Mouse (Mus musculus): ENCODE measurements at regions not wholly inside any gene's neighbourhood (a gene's known extent, or its start where the extent isn't known, plus 50 kb on each side); places are given as distances from the start of the nearest gene placed in this dataset.

DNA sequence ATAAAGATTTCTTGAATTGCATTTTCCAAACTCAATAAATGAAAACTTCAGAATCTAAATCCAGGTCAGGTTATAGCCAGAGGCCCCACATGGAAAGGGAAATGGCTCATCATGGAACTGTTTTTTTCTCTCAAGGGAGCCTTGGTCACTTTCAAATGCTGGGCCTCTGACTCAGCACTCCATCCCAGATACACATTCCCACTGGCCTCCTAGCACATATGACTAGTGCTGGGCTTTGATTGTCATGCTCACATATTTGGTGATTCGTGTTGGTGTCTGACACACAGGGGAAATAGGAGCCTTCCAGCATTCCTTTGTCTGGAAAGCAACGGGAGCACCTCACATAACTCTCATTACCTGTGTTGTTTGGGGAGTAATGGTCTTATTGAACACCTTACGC lies 183.5 kb upstream of the Il12b start:
- DNase-seq (ENCODE audit: low spot score in 2 of 2): no peak

DNA sequence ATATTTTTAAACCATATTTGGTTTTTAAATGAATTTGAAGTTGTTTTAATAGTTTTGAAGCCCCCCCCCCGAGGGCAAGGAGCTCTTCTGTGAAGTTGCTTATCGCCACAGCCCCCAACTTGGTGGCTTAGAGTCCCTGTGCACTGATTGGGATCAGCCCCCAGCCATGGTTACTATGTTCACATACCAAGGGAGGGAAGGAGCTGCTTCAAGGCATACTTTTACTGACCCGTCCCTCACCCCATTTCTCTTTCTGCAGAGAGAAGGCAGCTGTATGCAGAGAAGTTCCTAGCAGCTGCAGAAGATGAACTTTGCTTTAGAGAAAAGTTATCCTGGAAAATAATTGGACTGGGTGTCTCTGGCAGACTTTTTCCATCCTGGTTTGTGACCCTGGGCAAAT lies 179.9 kb upstream of the Il12b start:
- DNase-seq (ENCODE audit: low spot score in 2 of 2): no peak

DNA sequence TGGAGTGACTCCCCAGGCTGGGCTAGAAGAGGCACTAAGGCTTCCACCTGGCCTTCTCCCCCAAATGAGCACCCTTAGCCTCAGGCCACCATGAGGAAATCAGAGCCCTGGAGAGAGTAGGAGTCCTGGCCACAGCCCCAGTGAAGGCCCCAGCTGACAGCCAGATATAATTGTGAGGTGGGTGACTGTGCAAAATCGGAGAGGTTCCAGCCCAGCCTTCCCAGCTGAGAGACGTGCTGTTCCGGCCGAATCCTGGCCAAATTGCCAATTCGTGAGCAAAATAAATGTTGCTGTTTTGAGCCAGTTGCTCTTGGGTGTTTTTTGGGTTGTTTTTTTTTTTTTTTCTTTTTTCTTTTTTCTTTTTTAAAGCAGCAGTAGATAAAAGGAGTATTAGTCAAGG lies 169.9 kb upstream of the Il12b start:
- peak; percentile 3 for DNase-seq (ENCODE audit: low spot score in 2 of 2)

DNA sequence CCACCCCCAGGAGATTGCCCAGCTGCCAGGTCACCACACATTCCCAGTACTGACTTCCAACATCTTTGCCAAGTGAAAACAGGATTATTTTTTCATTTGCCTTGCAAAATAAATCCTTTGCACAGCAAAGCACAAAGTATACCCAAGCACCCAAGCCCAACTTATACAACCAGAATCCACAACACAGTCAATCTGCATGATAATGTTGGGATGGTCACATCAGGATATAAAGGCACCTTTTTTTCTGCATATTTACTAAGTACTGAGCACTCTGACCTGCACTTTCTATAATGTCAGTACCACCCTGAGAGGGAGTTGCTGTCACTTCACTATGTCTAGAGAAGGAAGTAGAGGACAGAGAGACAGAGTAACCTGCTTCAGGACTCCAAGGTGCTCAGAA lies 164.4 kb upstream of the Il12b start:
- DNase-seq (ENCODE audit: low spot score in 2 of 2): no peak

DNA sequence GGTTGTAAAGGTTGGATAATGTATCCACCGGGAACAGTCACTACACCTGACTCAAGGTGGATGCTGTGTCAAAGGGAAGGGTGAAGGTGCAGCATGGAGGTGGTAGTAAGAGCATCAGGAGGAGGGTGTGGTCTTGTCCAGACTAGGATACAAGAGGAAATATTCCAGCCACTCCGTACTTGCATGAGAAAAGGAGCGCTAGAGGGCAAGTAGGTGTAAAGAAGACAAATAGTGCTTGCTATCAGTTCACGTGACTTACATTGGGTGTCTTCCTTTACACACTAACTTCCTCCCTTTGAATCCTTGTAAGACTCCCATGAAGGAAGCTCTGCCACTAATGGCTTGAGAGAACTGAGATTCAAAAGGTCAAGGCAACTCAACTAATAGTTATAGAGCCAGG lies 161.8 kb upstream of the Il12b start:
- no peak for DNase-seq (ENCODE audit: low spot score in 2 of 2)

DNA sequence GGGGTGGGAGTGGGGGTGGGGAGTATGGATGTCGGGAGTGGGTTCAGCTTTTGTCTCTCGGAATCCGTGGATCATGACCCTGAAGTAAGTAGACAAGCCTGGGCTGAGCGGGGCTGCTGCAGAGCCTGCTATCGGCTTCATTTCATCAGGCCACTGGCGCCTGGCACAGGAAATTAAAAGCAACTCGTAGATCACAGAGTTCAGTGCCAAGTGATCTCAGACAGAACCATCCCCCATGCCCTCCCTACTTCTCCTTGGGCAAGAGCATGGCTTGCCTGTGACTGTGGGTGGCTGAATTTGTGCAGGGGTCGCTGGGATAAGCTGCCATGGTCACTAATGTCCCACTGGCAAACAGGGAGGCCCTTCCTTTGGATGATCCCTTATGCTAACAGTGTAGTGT lies 161.3 kb upstream of the Il12b start:
- no peak for DNase-seq (ENCODE audit: low spot score in 2 of 2)

DNA sequence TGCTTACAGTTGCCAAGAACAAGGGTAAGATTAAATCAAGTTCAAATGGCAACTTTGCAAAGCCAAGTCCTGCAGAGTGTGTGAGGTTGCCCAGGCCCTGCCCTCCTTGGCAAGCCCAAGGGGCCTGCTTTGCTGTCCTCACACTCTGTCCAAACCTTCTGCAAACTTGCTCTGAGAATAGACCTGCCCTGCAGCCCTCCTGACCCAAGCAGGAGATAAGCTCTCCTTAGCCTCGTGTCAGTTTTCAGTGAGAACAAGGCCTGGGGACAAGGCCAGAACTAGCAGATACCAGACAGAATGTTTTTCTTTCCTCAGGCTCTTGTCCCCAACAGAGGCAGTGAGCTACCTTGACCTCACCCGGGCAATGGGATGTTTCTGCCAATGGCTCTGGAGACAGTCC lies 156.7 kb upstream of the Il12b start:
- DNase-seq (ENCODE audit: low spot score in 2 of 2): no peak

DNA sequence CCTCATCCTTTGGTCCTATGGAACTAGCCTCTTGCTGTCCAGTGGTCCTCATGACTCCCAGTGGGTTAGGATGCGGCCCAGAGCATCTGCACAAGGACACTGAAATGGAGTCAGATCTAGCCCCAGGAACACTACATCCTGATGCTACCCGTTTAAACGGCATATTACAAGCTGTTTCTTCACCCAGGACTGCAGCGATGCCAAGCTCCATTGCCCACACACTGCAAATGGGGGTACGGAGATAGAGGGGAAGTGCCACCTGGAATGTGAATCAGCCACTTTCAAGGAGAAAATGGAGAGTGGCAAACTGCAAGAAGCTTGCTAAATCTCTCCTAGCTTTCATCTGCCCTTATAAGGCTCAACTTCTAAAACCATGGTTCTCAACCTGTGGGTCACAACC lies 148.0 kb upstream of the Il12b start:
- DNase-seq (ENCODE audit: low spot score in 2 of 2): no peak

DNA sequence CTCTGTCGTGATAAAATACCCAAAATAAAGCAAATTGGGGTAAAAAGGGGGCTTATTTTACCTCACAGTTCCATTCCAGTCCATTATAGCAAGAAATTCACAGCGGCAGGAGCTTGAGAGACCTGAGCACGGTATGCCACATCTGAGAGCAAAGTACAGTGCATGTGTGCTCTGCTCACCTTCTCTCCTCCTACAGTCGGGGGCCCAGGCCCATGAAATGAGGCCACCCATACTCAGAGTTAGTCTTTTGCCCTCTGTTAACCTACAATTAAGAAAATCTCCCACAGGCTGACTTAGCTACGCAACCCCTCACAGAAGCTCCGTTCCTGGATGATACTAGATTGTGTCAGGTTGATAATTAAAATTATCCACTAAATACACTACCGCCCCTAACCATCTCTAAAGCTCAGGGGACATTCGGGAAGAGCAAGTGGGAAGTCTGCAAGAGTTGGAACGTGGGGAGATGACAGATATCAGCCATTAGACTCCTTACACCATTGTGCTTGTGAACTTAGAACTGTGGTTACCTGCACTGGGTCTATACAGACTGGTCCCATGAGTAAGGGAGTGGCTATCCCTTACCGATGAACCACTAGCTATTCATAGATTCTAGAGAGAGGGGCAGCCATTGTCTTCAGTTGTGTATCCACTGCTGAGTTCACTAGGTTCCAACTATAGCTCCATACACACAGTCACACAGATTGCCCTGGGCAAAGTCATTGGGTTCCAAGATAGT lies 139.3 kb upstream of the Il12b start:
- DNase-seq (ENCODE audit: low spot score in 2 of 2): no peak

DNA sequence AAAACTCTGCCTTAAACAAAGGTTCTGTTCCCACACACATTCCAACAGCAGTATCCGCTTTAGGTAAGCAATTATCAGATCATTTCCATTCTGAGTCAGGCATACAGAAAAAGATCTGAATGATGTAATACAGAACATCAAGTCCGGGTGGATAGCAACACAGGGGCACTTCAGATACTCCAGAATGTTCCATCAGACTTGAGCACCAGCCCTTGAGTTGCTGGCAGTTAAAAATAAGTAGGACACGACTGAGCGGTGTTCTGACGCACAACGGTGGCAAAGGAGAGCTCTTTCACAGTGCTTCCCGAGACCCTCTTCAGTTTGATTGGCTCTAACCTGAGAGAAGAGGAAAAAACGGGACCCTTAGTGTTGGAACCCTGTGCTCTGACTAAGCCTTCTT lies 138.2 kb upstream of the Il12b start:
- no peak for DNase-seq (ENCODE audit: low spot score in 2 of 2)

DNA sequence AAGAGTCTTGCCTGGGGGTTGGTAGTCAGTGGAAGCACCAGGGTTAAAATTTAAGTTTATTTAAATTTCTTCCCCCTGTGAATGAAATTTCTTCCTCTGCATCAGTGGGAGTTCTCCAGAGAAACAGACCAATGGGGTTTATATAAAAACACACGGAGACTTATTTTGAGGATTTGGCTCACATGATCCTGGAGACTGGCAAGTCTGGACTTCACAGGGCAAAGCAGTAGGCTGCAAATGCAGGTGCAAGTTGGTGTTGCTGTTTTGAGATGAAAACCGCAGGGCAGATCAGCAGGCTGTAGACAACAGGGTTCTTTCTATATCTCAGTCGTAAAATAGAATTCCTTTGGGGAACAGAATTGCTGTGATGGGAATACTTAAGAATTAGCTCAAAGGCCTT lies 137.3 kb upstream of the Il12b start:
- DNase-seq (ENCODE audit: low spot score in 2 of 2): no peak

DNA sequence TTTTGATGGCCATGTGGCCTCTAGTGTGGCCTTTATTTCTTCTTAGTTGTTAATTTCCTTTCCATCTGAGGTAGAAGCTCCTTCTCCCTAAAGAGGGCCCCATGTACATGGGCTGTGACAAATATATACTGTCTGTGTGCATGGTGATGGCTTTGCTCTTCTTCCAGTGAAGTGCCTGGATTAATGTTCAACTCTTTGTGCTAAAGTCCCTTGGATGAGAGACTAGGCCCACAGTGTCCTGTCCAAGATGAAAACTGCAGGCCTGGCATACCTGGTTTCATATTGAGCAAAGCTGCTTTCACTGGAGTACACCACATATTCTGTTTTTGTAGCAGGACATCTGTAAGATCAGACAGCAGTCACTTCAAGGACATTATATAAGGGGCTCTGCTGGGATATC lies 127.6 kb upstream of the Il12b start:
- DNase-seq (ENCODE audit: low spot score in 2 of 2): no peak

DNA sequence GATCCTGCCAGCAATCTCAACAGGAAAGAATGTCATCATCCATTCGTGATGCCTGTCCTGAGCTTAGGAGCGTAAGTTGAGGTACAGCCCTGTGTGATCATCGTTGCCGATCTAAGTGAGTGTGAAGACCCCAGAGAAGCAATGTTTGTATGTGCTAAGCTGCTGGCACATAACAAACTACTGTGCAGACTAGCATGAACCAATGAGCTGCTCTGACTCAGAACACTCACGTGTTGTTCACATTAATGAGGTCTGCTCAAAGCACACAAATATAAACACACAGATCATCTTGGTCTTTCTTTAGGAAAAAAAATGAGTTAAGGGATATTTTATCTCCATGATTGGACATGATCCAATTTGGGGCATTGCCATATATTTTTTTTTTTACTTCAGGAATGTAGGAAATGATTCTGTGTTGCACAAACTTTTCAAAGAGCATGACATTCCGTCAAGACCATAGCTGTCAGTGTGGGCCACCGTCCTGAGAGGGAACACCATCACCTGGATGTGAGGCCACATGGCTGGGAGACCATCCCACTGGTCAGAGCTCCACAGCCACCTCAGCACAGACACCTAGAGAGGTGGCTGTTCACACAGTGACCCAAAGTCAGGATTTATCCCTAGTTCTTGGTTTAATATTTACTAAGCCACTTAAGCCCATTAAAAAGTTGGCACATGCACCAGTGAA lies 121.2 kb upstream of the Il12b start:
- no peak for DNase-seq (ENCODE audit: low spot score in 2 of 2)

DNA sequence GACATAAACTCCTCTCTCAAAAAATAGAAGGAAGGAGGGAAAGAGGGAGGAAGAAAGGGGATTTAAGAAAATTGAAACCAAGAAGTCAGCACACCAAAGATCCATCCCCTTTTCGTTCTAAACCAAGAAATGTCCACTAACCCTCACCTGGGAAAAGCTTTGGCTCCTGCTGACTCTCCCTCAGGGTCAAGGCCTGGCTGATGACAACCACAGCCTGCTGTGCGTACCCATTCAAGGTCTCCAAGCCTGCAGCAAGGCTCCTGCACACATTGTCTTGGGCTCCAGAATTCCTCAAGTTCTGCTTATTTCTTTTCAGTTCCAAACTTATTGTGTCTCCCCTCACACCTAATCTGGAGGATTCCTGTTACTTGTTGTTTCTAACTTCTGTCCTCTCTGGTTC lies 113.9 kb upstream of the Il12b start:
- no peak for DNase-seq (ENCODE audit: low spot score in 2 of 2)

DNA sequence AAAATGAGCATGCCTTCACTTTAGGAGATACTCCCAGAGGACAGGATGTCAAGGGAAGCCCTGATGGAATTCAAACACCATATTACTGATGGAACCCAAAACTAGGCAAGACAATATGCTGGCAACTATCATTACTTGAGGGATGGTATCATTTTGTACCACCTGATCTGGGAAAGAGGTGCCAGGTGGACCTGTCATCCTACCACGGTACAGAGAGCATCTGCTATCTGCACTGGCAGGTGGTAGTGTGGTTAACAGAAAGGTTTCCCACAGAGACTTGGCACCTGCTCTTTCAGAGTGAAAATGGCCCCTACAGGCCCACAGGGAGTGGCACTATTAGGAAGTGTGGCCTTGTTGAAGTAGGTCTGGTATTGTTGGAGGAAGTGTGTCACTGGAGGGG lies 111.0 kb upstream of the Il12b start:
- no peak for DNase-seq (ENCODE audit: low spot score in 2 of 2)

DNA sequence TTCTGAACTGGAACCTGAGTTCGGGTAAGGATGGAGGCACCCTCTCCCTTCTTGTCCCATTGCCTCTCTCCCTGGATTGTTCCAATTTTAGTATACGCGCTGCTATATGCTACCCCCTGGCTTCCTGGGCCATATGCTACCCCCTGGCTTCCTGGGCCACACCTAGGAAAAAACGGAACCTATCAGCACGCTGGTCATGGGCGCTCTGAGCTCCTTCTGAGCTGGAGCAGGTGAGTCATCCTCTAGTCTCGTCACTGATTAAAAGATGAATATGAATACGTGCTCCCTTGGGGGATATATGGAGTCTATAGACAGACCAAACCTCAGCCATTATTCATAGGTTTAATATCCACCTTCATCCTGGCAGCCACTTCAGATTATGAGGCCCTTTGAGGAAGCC lies 96.1 kb upstream of the Il12b start:
- no peak for DNase-seq (ENCODE audit: low spot score in 2 of 2)

DNA sequence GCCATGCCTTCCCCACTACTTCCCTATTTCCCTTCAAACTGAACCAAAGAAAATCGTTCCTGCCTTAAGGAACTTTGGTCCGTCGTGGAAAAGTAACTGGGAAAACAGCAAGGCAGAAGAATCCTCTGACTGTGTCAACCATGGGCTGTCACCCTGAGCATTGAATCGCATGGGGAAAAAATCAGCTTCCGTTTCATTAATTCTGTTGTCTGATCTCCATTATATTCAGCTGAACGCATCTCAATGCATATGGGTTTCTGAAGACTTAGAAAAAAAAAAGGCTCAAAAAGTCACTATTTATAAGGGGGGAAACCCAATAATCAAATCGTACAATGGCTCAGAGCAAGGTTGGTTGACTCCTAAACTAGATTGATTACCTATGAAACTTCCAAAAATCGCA lies 83.8 kb upstream of the Il12b start:
- no peak for DNase-seq (ENCODE audit: low spot score in 2 of 2)

DNA sequence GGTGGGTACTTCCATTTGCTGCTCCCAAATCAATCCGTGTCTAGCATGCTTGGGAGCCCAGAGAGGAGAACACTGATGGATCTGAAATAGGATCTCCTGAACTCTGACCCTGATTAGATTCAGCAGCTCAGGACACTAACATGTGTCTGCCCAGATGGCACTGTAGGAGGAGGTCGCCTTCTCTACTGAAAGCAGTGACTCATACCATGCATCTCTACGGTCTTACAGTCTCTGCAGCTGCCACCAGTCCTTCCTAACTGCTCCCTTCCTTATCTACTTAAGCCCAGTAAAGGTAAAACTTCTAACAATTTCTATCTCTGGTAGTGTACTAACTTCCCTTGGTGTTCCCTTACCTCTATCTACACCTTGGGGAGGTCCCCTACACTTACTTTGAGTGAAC lies 80.7 kb upstream of the Il12b start:
- no peak for DNase-seq (ENCODE audit: low spot score in 2 of 2)

DNA sequence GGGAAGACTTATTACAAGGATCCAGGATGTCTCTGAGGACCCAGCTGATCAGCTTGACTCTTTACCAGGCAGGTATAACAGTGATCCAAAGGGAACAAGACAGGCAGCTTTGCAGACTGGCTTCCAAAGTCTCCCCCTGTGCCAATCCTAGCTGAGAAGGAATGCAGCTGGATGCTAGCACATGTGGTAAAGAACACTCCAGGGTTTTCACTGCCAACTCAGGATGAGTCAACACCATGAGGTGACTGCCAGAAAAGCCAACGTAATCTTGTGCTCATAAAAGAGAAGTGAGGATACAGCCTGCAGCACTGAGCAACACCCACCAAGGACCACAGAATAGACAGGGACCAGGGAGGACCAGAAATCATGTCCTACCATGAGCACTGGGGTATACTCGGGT lies 76.5 kb upstream of the Il12b start:
- DNase-seq (ENCODE audit: low spot score in 2 of 2): peak in 1 of 2 experiments; percentile 22

DNA sequence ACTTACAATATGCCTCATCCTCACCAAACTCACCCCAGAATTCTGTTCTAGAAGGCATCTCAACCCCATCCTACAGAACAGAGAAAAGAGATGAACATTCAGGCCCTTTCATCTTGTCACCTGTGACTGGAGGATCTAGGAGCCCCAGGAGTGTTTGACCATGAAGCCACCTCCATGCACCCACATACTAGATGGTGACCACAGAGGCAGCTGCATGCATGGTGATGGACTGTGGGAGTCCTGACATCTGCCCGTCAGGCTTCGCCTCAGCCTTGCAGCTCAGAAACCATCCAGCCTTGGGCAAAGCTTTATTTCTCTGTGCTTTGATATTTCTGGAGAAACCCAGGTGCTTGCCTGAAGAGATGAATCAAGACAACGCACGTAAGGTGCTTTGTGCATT lies 74.8 kb upstream of the Il12b start:
- DNase-seq (ENCODE audit: low spot score in 2 of 2): no peak

DNA sequence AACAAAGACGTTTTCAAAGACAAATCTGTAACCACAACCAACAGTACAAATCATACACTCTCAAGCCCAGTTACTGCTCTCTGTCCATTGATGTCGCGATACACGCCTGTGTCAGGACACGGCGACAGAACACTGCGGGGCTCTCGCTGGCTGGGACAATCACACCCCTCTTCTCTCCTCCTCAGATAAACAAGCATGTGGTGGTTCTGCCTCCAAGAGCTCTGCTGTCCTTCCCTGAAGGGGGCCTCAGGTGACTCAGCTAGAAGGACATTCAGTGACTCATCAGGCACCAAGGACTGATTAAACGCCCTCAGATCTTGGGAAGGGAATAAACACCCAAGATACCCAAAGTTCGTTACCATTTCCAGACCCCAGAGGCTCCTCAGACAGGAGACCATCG lies 74.3 kb upstream of the Il12b start:
- no peak for DNase-seq (ENCODE audit: low spot score in 2 of 2)

DNA sequence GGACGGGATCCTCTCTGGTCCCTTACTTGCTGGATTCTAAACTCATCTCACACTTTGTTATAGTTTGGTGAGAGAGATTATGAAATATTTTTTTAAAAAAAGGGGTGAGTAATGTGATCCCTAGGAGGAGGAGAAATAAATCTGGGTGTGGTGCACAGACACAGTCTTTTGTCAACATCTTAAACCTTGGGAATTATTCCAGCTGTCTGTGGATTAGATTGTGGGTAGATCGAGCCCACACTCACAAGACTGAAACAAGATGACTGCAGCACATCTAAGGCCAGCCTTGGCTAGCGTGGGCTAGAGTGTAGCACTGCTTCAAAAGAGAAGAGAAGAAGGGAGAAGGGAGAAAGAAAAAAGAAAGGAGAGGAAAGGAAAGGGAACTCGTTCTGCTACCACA lies 70.4 kb upstream of the Il12b start:
- DNase-seq (ENCODE audit: low spot score in 2 of 2): no peak

DNA sequence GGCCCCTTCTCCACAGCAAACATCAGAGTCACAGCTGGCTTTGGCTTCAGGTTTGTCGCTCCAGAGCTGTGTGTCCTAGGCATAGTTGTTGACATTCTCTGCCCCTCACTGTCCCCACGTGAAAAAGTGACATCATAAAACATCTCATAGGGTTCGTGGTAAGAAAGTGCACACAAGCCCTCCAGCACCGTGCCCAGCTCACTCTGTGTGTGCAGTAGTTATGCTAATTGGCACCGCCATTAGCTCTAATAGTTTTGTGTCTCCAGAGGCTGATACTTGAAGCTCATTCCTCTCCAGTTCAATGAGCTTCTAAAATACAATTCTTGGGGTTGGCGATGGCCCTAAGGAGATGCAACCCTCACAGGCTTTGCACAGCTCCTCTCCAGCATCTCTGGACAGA lies 69.4 kb upstream of the Il12b start:
- no peak for DNase-seq (ENCODE audit: low spot score in 2 of 2)

Data from gastrocnemius, adult 8-10 months (tissue).